Mouse (Mus musculus): ENCODE data around the gene Ssbp2.

- no peak for TF ChIP-seq CTCF (IDR thresholded peaks at IDR 0.05; ENCODE audit: control insufficient read depth, insufficient read depth, insufficient replicate concordance, low read depth, low read length)
- TF ChIP-seq POLR2A (IDR thresholded peaks at IDR 0.05; ENCODE audit: control insufficient read depth, low read depth, low read length) = no peak
These were observed 175.9 kb downstream of the Ssbp2 start for GRCm38 (mm10) chr13:91635957-91636356.

Measured in testis, adult 2 months (tissue).